Mouse (Mus musculus) ES-E14 (cell line): ENCODE data around the gene Scaf8. TPM values are rescaled to one million over a fixed set of nuclear protein-coding genes. Genes with fewer than 3 reads are reported as not detected.

Experiments
- DNase-seq: peaks from one replicate; pipeline ENCODE4 v3.0.0-alpha.2; 2013; ENCODE audit warnings: low read depth, low spot score
- H3K27ac ChIP-seq: 2 replicates; pipeline ENCODE4 v1.5.1; 2012; ENCODE audit warnings: low read depth, mild to moderate bottlenecking, low read length, moderate library complexity, mixed read lengths; ENCODE audit not compliant: poor library complexity, insufficient read depth, severe bottlenecking
- H3K36me3 ChIP-seq: 2 replicates; pipeline ENCODE4 v1.6.1; 2012; ENCODE audit warnings: mild to moderate bottlenecking, low read length, moderate library complexity, mixed read lengths; ENCODE audit not compliant: control insufficient read depth, poor library complexity, insufficient read depth, severe bottlenecking
- H3K4me1 ChIP-seq, 2 experiments: fragments of 150-350 bp in 1 of 2; sonication (generic) in 1 of 2; 2 replicates each; pipeline ENCODE4 v1.6.1; 2012; ENCODE audit warnings: low read length in 2 of 2, mild to moderate bottlenecking in 1 of 2, mixed read lengths in 1 of 2; ENCODE audit not compliant: control insufficient read depth in 2 of 2, insufficient read depth in 2 of 2, poor library complexity in 1 of 2
- H3K4me3 ChIP-seq, 2 experiments: fragments of 150-350 bp in 1 of 2; sonication (generic) in 1 of 2; 2 replicates each; pipeline ENCODE4 v1.5.1; 2012; ENCODE audit warnings: low read length in 2 of 2, low read depth in 1 of 2, mild to moderate bottlenecking in 1 of 2, mixed read lengths in 1 of 2; ENCODE audit not compliant: insufficient read depth in 1 of 2, poor library complexity in 1 of 2, severe bottlenecking in 1 of 2
- H3K9ac ChIP-seq: 2 replicates; pipeline ENCODE4 v1.6.1; 2012; ENCODE audit warnings: low read depth, mild to moderate bottlenecking, low read length, mixed read lengths; ENCODE audit not compliant: poor library complexity, insufficient read depth, severe bottlenecking
- H3K9me3 ChIP-seq: fragments of 150-350 bp; sonication (generic); 2 replicates; pipeline ENCODE4 v1.6.1; 2012; ENCODE audit warnings: low read depth, mild to moderate bottlenecking, low read length; ENCODE audit not compliant: control insufficient read depth, insufficient read depth
- CHD2 ChIP-seq: IDR thresholded peaks from 2 replicates; pipeline ENCODE4 v1.6.1; 2014; ENCODE audit warnings: mild to moderate bottlenecking, low read depth, low read length, inconsistent platforms
- HCFC1 ChIP-seq: IDR thresholded peaks from 2 replicates; pipeline ENCODE4 v1.6.1; 2012; ENCODE audit warnings: low read length, inconsistent platforms, borderline replicate concordance; ENCODE audit not compliant: insufficient read depth
- MAFK ChIP-seq: IDR thresholded peaks from 2 replicates; pipeline ENCODE4 v1.6.1; 2014; ENCODE audit warnings: mild to moderate bottlenecking, low read depth, low read length, inconsistent platforms; ENCODE audit not compliant: insufficient read depth
- ZC3H11A ChIP-seq: IDR thresholded peaks from 2 replicates; pipeline ENCODE4 v1.6.1; 2012; ENCODE audit warnings: low read depth, mild to moderate bottlenecking, inconsistent platforms, low read length, borderline replicate concordance
- ZNF384 ChIP-seq: IDR thresholded peaks from 2 replicates; pipeline ENCODE4 v1.6.1; 2012; ENCODE audit warnings: low read depth, low read length, inconsistent platforms
- in situ Hi-C, 2 experiments: fragments of 600-800 bp; cut with MboI; formaldehyde crosslinking; loops; one replicate each; pipeline ENCODE4 v1.15.1; 2025; ENCODE audit warnings: low sequenced_read_pairs in 2 of 2, inconsistent platforms in 1 of 2; ENCODE audit not compliant: unreplicated experiment in 2 of 2
- total RNA-seq: library from RNA; depleted of rRNA; stranded (reverse); fragments of 300-350 nt; gene quantifications from 2 replicates; pipeline ENCODE4 v1.2.3, GENCODE M21; 2012

The Scaf8 gene
- total RNA-seq, 1 experiment = 57.1 TPM

DNA sequence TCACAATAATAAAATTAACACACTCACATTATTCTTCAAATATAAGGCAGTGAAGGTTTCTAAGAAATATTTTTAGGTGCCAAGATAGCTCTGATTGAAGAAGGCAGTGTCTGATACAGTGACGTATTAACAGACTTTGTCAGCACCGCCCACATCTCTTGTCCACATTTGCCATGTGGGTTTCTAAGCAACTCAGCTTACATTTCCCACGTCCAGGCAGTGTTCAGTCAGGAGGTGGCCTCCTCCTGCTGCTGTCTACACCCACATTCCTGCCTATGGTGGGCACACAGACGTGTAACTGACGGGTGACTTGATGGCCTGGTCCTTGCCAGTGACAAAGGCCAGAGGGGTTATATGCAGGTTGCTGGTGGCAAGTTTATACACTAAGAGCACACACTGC lies 104.1 kb downstream of the Scaf8 start:
- no peak for TF ChIP-seq ZC3H11A
- no peak for TF ChIP-seq CHD2
- TF ChIP-seq ZNF384 = no peak
- TF ChIP-seq HCFC1 = no peak
- no peak for TF ChIP-seq MAFK
- no peak overlapping the region for H3K4me3 ChIP-seq
- H3K9me3 ChIP-seq = no peaks in the 10 kb centered on the region
- DNase-seq = no peak
- in situ Hi-C loops = no loop called here
- H3K36me3 ChIP-seq = peaks cover 4% of the 10 kb centered on the region
- peaks cover 0 to 7% of the 10 kb centered on the region in 2 experiments; a peak in 3 of 4 replicates for H3K4me1 ChIP-seq
- H3K27ac ChIP-seq = no peak overlapping the region
- H3K9ac ChIP-seq = no peak overlapping the region

DNA sequence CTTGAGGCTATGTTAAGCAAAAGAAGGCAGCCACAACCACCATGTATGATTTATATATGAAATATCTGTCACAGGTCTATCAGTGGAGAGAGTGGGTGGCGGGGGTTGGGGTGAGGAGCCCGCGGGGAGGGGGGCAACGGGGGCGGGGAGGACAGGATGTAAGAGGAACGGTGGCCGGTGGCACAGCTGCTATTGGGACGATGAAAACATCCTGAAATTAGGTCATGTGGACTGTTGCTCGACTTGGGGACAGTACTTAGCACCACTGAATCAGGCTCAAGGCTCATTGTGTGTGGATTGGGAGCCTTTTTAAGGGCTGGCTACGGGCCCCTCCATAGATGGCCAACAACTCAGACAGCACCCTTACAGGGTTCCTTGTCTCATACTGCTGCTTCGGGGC lies 105.4 kb downstream of the Scaf8 start:
- no peak overlapping the region for H3K9ac ChIP-seq
- TF ChIP-seq ZC3H11A = no peak
- TF ChIP-seq HCFC1 = no peak
- TF ChIP-seq ZNF384 = no peak
- TF ChIP-seq CHD2 = no peak
- no peak for TF ChIP-seq MAFK
- peaks cover 0 to 2% of the 10 kb centered on the region in 2 experiments; a peak in 2 of 4 replicates for H3K4me1 ChIP-seq
- H3K27ac ChIP-seq = no peak overlapping the region
- H3K9me3 ChIP-seq = no peaks in the 10 kb centered on the region
- H3K4me3 ChIP-seq = no peak overlapping the region
- no peak for DNase-seq
- peaks cover 4% of the 10 kb centered on the region for H3K36me3 ChIP-seq
- in situ Hi-C loops = no loop called here

DNA sequence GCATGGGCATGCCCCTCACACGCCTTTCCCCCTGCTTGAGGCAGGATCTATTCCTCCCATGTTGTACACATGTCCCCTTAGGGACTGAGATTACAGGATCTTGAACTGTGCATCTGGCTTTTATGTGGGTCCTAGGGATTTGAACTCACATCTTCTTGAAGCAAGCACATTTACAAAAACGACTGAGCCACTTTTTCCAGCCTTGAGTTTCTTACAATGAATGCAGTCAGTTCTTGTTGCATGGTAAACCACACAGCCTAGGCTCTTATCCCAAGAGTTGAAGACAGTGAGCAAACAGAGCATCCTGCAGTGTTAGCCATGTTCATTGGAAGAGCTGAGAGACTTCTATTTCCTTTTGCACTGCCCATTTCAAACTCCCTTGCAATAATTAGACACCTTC lies 108.3 kb downstream of the Scaf8 start:
- Histone ChIP-seq H3K9ac (no peak overlapping the region), H3K27ac (no peak overlapping the region), H3K4me3 (no peak overlapping the region), H3K9me3 (no peaks in the 10 kb centered on the region), H3K4me1 (no peaks in the 10 kb centered on the region; a peak in 2 of 4 replicates), H3K36me3 (peaks cover 2% of the 10 kb centered on the region)
- in situ Hi-C loops = no loop called here
- no peak for DNase-seq
- TF ChIP-seq ZC3H11A (no peak), CHD2 (no peak), HCFC1 (no peak)

DNA sequence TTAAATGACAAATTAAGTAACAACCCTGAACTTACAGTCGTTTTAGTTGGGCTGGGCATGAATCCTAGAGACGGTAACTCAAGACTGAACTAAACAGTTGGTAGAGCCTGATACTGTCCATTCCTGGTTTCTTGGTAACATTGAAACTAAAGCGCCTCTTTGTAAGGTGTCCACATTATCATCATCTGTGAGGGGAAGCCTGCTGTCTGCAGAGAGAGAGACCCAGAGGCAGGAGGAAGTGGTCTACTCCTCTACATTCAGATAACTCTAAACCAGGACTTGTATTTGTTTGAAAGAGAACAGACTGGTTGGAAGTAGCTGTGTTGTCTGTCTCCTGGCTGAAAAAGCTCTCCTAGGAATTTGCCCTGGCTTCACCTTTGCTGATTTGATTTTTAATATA lies 108.9 kb downstream of the Scaf8 start:
- Histone ChIP-seq H3K27ac (no peak overlapping the region), H3K4me3 (no peak overlapping the region), H3K9ac (no peak overlapping the region), H3K9me3 (no peaks in the 10 kb centered on the region), H3K4me1 (no peaks in the 10 kb centered on the region; a peak in 2 of 4 replicates), H3K36me3 (peaks cover 2% of the 10 kb centered on the region)
- TF ChIP-seq MAFK (no peak), CHD2 (no peak), HCFC1 (no peak), ZNF384 (no peak), ZC3H11A (no peak)
- DNase-seq = no peak
- in situ Hi-C loops = no loop called here
